Mouse (Mus musculus) kidney, adult 18-20 months (tissue): ENCODE results near the gene Zp3.

Experiments used
- DNase-seq: peaks from one replicate; pipeline ENCODE4 v3.0.0; 2021

Gene Zp3

DNA sequence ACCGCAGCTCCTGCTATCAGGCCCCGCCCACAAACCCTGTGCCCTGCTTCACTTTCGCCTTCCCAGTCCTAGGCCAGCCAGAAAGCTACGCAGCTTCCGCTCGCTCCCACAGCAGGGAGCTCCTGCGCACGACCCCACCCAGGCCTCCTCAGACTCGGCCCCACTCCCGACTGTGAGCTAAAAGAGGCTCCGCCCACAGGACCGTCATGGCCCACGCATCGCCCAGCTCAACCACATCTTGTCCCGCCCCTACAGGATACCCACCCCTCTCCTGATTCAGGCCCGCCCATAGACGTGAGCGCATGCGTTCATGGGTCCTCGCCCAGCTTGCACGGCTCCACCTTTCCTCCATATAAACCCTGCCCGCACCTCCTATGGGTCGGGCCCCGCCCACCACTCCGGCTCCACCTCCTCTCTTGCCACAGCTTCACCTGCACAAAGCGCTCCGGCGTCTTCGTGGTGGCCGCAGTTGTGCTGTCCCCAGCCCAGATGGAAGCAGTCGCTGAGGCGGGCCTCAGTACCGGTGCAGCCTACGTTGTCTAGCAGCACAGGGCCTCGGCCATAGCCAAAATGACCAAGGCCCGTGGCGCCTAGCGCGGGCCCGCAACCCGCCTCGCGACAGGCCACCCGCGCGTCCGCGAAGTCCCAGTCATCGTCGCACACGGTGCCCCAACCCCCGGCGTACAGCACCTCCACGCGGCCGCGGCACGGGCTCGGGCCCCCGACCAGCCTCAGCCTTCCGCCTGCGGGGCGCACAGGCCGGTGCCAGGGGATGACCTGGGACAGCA, 17.2 kb upstream of the Zp3 start:
- DNase-seq, result peak; percentile 97

GRCm38 (mm10) chr5:135963280-135963627, 16.6 kb upstream of the Zp3 start:
- no peak for DNase-seq

DNA sequence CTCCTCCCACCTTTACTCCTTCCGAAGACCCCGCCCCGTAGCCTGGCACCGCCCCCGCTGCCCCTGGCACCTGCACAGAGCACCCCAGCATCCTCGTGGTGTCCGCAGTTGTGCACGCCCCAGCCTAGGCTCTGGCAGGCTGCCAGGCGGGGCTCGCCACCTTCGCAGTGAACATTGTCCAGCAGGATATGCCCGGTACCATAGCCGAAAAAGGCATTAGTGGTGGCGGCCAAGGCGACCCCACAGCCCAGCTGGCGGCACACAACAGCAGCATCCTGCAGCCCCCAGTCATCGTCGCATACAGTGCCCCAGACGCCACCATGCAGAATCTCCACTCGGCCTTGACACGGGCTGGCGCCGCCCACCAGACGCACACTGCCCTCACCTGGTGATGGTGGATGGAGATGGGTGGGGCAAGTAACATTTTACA, 14.4 kb upstream of the Zp3 start:
- DNase-seq, result peak; percentile 51

DNA sequence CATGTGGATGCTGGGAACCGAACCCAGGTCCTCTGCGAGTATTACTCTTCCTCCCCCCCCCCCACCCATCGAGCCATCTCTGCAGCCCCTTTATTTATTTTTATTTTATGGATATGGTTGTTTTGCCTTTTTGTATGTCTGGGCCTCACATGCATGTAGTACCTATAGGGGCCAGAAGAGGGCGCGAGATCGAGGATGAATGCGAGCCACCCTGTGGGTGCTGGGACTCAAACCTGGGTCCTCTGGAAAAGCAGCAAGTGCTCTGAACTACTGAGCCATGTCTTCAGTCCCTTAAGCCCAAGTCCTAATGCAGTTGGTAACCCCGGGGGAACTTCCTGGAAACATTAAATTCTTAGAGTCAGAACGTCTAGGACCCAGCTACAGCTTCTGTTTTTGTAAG, 13.0 kb upstream of the Zp3 start:
- DNase-seq, result peak; percentile 14

GRCm38 (mm10) chr5:135968781-135969180, 11.1 kb upstream of the Zp3 start:
- DNase-seq, result peak; percentile 59

GRCm38 (mm10) chr5:135970247-135970646, 9.7 kb upstream of the Zp3 start:
- DNase-seq, result no peak

DNA sequence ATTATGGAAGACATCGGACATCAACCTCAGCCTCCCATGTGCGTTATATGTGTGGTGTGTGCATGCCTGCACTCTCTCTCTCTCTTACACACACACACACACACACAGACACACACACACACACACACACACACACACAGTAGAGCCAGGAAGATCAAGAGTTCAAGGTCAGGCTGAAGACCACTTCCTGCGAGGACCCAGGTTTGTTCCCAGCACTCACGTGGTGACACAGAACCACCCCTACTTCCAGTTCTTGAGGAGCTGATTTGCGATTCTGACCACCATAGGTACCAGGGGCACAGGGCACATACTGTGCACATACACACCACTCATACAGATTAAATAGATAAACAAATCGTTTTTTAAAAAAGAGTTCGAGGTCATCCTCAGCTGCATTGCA, 8.0 kb upstream of the Zp3 start:
- DNase-seq, result no peak

DNA sequence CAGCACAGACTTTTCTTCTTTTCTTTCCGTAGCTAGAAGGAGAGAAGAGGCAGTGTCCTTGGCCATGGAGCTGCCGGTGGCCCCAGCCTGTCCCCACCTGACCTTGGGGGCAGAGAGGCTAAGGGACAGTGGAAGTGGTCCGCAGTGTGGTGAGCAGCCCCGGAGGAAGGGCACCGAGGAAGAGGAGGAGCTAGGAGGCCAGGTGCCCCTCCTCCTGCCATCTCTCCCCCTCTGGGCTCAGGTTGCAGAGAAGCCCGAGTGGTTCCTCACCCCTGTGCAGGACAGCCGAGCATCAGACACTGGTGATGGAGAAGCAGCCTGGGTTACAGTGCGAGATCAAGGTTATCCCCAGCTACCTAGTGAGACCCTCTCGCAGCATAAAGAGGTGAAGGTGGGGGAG, 5.5 kb upstream of the Zp3 start, which contains the start of gene Ssc4d:
Gene Ssc4d, minus strand, starts transcription at position 167 of the 400 bp plus-strand sequence.
- no peak for DNase-seq

DNA sequence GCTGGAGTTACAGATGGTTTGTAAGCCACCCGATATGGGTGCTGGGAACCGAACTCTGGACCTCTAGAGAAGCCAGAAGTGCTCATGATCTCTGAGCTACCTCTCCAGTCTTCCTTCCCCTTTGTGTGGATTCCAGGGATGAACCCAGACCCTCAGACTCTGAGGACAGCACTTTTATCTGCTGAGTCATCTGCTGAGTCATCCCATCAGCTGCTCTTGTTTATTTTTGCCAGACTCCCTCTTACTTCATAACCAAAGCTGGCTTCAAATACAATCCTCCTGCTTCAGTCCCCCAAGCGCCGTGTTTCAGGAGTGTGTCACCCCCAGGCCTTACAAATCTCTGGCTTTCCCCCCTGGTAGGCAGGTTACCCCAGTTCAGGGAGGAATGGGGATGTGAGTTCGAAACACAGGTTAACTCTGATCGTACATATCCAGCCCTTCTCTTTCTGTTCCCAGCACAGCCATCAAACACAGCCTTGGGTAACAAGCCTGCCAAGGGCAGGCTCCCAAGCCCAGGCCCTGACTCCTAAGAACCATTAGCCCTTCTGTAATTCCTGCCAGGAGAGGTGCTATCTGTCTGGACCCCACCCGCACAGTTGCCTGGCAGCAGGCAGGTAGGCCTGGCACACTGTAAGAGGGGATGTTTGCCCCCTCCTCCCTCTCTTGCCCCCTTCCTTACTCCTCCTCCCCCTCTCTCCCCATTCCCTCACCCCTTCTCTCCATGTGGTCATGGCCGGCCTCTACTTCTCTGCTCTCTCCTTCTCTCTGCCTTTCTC, 3.8 kb upstream of the Zp3 start:
- DNase-seq, result no peak

DNA sequence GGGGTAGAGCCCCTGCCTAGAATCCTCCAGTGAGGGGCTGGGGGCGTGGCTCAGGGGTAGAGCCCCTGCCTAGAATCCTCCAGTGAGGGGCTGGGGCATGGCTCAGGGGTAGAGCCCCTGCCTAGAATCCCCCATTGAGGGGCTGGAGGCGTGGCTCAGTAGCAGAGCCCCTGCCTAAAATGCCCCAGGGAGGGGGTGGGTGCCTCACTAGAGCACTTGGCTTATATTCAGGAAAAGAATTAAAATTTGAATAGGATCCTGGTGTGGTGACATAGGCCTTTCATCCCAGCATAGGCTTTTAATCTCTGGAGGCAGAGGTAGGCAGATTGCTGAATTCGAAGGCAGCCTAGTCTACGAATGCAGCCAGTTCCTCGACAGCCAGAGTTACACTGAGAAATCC, 518 bp upstream of the Zp3 start:
- DNase-seq, result no peak

- DNase-seq, result peak; percentile 72
Observed at GRCm38 (mm10) chr5:135982398-135982797, 2.5 kb downstream of the Zp3 start.

GRCm38 (mm10) chr5:135984546-135985044, 4.7 kb downstream of the Zp3 start:
- no peak for DNase-seq

GRCm38 (mm10) chr5:135987248-135987647, 7.3 kb downstream of the Zp3 start:
- DNase-seq, result no peak

DNA sequence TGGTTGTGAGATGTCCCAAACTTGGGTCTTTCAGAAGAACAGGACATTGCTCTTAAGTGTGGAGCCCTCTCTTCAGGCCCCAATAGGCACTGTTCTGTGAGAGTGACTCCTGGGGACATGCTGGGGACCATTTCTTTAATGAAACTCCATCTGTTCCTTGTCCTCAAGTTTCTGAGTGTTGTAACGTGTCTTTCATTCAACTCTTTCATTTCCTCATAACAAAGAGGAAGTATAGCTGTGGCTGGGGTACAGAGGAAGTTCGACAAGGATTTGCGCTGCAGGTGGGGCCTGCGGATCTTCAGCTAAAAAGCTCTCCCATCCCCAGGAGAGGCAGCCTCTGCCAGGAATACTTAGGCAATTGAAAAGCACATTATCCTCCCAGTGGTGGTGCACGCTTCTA, 10.7 kb downstream of the Zp3 start:
- no peak for DNase-seq

GRCm38 (mm10) chr5:135993381-135993965, 13.6 kb downstream of the Zp3 start:
- DNase-seq, result peak; percentile 8

GRCm38 (mm10) chr5:135994335-135994724, 14.4 kb downstream of the Zp3 start:
- DNase-seq, result no peak

GRCm38 (mm10) chr5:135994725-135995687, 15.1 kb downstream of the Zp3 start, which contains the start of gene Dtx2:
Dtx2 (plus strand) TSS chr5:135994800.
- DNase-seq, result peak; percentile 88

- no peak for DNase-seq
Observed at GRCm38 (mm10) chr5:135996162-135996561, 16.3 kb downstream of the Zp3 start.

GRCm38 (mm10) chr5:136001222-136001621, 21.3 kb downstream of the Zp3 start:
- DNase-seq, result no peak

- DNase-seq, result no peak
Observed at GRCm38 (mm10) chr5:136002325-136002724, 22.4 kb downstream of the Zp3 start.

DNA sequence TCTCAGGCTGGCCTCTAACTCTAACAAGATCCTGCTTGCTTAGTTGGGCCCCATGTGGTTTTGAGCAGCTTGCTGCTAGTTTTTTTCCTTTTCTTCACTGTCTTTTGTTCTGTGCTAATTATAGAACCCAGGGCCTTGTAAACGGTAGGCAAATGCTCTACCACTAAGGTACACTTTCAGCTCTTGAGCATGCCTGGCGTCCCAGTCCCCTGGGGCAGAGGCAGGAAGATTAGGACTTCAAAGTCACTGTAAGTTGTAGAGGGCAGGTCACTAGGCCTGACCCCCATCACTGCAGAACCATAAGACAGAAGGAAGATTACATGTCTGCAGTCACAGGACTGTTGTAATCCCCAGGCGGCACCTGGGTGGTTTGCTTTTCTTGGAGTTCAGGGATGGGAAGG, 22.9 kb downstream of the Zp3 start:
- no peak for DNase-seq

DNA sequence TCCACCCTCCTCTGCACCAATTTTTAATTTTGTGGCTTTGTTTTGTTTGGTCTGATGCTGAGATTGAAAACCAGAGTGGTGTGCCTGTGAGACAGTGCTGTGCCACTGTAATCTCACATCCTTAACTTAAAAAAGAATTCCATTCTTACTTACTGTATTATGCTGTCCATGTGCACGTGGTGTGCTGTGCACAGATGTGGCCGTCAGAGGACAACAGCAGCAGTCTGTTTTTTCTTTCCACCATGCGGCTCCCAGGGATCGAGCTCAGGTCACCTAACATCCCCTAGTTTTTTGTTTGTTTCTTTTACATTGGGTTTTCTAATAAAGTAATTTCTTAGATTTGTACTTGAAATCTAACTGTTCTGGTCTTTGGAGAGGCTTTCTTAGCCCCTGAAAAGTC, 24.6 kb downstream of the Zp3 start:
- DNase-seq, result no peak
